Mouse (Mus musculus) layer of hippocampus, adult 18-20 months (tissue): ENCODE results near the gene Trp53tg5. TPM values are rescaled to one million over a fixed set of nuclear protein-coding genes. Genes with fewer than 3 reads are reported as not detected.
A peak's percentile ranks its signal among the peaks of the same experiment; 100 is the strongest.

Experiments used
- DNase-seq, 2 experiments: peaks; one replicate each; pipeline ENCODE4 v3.0.0; 2022; ENCODE audit warnings: low spot score in 2 of 2
- total RNA-seq, 2 experiments: library from RNA; stranded (reverse); gene quantifications; 2 replicates each; pipeline ENCODE4 v1.2.3; 2021

Trp53tg5 gene
- total RNA-seq, 2 experiments from 2014 or later: not detected

GRCm38 (mm10) chr2:164453047-164453757 is 20.3 kb downstream of the Trp53tg5 start:
- DNase-seq: no peak

GRCm38 (mm10) chr2:164452000-164452676 is 21.4 kb downstream of the Trp53tg5 start:
- DNase-seq: no peak

DNA sequence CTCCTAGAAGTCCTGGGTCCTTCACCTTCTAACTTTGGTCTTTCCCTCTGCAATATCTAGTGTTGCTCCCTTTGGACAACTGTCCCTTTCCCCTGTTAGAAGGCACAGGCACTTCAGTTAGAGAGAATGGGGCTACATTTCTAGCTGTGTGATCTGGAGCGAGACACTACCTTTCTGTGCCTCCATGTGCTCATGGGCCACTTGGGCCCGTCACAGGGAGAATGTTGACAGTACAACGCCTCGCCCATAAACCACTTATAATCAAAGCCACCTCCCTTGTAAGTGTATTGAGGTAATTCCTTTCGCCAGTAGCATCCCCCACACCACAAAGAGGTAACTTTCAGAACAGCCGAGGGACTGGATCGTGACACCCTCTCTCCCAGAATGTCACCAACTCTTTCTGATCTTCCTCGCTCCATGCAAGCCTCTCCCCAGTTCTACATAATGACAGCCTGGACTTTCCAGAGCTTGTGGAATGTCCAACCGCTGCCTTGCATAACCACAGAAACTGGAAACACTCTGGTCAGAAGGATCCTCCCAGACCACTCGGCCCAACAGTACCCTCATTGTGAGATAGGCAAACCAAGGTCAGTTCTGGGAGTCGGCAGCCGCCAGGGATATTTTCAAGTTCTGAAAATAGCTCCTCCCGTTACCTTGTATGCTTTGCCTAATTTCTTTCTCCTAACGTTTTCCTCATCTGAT is 24.0 kb downstream of the Trp53tg5 start:
- DNase-seq: no peak

GRCm38 (mm10) chr2:164448921-164449320 is 24.6 kb downstream of the Trp53tg5 start:
- DNase-seq: no peak

DNA sequence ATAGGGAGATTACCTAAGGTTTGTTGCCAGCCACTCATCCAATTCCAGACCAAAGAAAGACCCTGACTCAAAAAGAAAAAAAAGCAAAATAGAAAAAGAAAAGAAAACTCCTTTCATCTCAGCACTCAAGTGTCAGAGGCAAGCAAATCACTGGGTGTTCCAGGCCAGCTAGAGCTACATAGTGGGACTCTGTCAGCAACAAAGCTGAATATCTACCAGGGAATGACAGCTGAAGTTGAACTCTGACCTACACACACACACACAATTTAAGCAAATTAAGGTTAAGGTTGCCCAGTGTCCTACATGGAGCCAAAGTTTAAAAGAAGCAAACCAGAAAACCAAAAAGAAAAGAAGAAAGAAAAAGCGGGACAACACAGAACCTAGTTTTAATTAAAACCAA is 25.4 kb downstream of the Trp53tg5 start:
- DNase-seq: no peak

GRCm38 (mm10) chr2:164446086-164446469 is 27.4 kb downstream of the Trp53tg5 start:
- no peak for DNase-seq

- no peak for DNase-seq
These were observed 28.0 kb downstream of the Trp53tg5 start for GRCm38 (mm10) chr2:164445399-164446085.

DNA sequence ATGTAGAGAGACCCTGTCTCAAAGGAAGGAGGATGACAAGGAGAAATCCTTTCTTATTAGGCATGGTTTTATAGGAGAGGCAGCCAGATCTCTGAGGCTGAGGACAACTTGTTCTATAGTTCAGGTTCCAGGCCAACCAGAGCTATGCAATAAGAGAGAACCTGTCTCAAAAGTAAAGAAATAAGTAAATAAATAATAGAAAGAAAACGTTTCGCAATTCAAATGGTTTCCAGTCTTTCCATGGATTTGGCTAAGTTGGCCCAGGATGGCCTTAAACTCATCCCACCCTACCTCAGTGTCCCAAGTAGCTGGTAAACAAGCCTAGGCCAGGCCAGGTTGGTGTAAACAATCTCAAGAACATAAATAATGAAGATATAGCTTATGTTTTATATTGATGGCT is 28.8 kb downstream of the Trp53tg5 start:
- no peak for DNase-seq

DNA sequence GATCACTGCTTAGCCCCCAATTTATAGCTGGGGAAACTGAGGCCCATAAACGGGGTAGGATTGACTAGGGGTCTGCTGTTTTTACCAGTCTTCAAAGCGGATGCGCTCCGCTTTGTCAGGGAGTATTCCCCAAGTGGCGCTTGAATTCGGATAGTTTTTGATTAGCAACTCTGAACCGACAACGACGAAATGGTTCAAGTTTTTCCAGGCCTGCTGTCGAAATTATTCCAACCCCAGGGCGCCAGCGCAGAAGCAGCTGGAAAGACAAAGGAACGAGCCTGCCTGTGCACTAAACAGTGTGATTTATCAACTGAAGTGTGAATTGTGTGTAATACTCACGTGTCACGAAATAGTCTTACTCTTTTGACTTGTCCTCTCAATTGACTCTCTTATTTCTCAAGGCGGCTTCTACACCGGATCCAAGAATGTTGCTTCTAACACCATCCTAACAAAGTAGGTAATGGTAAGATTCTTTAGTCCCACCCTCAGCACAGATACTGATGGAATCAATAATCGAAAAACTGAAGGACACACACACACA is 30.0 kb downstream of the Trp53tg5 start, which contains the start of gene Sdc4:
Gene Sdc4 (minus strand): TSS at position 428 of the 541 bp plus-strand sequence.
- no peak for DNase-seq

GRCm38 (mm10) chr2:164443051-164443437 is 30.5 kb downstream of the Trp53tg5 start:
- DNase-seq: peak; percentile 47 to 73

DNA sequence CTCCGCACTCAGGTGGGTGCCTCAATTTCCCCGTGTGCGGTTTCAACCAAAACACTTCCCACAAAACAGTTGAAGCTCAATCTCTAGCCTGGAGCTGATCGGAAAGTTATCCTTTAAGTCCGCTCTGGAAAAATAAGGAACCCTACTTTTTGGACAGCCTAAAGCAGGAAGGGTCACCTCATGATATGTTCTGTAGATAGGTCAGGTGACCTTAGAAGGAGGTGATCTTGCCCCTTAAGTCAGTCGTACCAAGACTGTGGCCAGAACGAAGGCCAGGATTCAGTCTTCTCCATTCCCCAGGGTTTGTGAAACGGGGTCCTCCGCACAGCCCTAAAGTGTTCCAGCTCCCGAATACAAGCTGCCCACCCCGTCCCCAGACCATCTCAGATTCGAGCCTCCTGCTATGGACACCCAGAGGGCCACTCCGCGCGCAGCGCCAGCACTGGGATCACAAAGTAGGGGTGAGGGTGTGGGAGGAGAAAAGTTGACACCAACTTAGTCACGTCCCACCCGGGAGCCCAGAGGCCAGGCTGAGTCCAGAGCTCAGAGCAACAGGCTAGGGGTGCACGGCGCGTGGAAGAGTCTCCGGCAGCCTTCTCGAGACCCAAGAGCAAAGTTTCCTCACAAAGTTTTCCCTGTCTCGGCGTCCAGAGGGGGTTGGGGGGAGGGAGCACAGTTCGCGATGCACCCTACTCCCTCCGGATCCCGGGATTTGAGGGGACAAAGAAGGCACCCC is 31.0 kb downstream of the Trp53tg5 start:
- no peak for DNase-seq

DNA sequence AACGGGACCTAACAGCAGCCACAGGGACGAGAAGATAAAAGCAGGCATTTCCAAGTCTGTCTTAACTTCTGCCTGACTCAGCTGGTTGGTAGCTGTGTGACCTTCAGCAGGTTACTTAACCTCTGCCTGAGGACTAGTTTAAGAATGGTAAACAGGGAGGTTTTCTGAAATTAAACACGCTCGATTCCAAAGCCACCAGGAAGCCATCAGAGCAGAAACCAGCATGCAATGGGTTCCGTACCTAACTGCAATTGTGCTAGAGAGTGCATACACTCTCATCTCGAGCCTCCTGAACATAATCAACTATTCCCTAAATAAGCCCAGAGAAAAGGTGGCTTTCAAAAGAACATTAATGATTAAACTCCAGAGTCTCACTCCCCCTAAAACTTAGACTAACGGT is 31.8 kb downstream of the Trp53tg5 start:
- no peak for DNase-seq

DNA sequence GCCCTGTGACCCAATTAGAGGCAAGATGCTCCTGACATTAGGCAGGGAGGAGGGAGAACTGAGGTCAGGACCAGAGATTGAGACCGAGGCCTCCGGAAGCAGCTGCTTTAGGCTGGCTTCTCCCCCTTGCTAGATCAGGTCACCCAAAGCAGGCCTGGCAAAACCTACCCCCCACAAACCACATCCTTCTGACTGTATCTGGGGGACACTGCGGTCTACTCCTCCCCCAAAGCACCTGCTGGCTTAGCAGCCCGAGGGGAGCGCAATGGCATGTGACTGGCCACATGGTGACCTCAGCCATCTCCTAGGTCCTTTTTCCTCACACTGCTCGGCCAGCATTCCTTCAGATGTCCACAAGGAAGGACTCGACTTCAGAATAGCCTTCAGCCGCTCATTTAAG is 32.4 kb downstream of the Trp53tg5 start:
- no peak for DNase-seq

DNA sequence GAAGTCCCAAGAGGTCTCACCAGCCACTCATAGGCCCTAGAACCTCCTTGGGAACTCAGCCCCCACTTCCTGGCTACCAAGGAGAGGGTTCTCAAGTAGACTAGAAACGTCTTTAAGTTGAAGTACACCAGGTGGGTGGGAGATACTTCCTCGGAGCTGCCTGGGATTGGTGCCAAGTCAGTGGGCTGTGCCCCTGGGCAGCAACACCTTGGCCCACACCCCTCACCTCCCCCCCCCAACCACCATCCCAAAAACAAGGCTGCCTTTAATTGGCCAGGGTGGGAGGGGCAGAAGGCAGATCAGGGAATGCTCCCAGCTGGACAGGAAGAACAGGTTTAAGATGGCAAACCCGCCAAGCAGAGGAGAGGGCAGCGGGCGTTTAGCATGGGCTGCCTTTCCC is 33.2 kb downstream of the Trp53tg5 start:
- no peak for DNase-seq

DNA sequence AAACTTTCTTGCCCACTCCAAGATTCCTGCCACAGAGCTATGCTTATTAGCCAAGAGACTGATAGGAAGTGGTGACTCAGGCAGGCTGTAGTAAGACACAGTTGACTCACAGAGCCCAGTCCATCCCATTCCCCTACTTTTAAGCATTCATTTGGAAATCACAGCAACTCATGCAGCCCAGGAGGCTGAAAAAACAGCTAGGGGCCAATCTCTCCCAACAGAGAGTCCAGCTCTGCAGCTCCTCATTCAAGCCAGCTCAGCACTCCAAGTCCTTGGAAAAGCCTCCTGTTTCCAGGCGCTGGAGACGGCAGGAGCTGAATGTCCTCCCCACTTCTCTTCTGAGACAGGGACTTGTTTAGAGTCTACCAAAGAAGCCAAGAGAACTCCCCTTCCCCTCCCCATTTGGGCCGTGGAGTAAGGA is 34.5 kb downstream of the Trp53tg5 start:
- DNase-seq: peak in 1 of 2 experiments; percentile 64

DNA sequence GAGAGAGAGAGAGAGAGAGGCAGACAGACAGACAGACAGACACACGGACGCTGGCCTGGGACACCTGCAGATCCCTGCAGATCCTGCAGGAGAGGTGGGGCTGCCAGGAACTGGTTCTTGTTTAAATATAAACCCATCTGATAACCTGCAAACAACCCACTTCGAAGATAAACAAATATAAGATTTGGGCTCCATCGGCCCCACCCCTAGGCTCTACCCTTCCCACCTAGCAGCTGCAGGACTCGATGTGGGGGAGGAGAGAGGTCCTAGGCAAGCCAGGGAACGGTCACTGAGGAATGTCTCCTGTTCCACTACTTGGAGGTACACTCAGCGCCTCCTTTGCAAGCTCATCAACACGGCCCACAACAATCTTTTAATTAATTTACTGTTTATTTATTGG is 35.3 kb downstream of the Trp53tg5 start:
- DNase-seq: no peak

- DNase-seq: no peak
These were observed 35.8 kb downstream of the Trp53tg5 start for GRCm38 (mm10) chr2:164437710-164438109.

DNA sequence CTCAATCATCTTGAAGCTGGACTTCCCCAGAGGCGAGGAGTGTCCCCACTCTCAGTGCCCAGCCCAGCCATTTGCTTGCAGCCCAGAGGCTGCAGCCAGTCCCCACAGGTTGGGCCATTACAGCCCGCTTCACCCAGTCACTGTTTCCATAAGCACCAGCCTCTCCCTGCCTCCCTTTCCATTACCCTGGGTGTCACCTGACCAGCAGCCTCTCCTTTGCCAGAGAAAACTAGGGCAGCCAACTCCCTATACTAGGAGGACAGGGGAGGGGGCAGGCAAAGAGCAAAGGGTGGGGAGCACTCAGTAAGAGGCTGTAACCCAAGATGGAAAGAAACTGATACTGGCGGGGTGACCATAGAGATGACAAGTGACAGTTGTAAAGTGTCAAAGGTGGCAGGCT is 36.6 kb downstream of the Trp53tg5 start:
- no peak for DNase-seq

DNA sequence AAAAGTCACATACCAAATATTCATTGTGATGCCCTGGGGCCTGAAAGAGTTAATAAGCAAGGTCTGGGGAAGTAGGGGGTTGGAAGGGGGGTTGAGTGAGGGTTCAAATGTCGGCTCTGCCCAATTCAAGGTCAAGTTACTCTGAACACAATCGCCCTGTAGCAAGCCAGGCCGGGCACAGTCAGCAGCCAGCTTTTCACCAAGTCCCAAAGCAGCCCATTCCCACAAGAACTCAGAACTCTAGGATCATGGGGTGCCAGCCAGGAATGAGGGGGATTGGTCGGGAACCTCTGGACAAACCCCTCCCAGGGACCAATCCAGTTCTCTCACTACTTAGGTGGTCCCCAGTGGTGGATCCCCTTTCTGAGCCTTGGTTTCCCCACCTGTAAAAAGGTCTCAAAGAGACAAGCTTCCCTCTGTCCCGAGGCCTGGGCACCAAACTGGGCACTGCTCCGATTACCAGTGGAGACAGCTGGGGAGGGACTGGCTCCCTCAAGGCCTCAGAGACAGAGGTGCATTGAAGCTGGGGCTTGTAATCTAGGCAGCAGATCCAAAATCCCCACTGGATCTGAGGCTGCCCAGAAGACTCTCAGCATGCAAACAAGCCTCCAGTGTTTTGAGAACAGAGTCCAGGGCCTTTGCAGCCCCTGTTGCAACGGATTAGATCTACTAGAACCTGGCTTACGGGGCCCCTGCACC is 37.2 kb downstream of the Trp53tg5 start:
- peak in 1 of 2 experiments; percentile 50 for DNase-seq
